Comparison of ENCODE assay signal across 27 mouse cellular contexts in genomic region chr14:57772157-57772815, GRCm38 (mm10). TPM values are rescaled to one million over a fixed set of nuclear protein-coding genes. Genes with fewer than 3 reads are reported as not detected.
A peak's percentile ranks its signal among the peaks of the same experiment; 100 is the strongest.
DNase-seq lines count a peak whose midpoint lies in the region; ATAC-seq and TF ChIP-seq lines count a peak whose summit lies in the region.
"Had no signal": no experiment of that assay in that cellular context is flagged by ENCODE, and none has a peak within 500 bp of the region (broad histone marks: within the 10 kb centered on the region; RNA-seq: fewer than 3 reads in every experiment).

No protein-coding gene starts in this region.

- no peaks in the 10 kb centered on the region for H3K27me3 ChIP-seq in spleen, adult 2 months (ENCODE audit: control insufficient read depth, insufficient read depth, low read length)
- no peaks in the 10 kb centered on the region for H3K27me3 ChIP-seq in heart, embryonic 11.5 days (ENCODE audit: control insufficient read depth, insufficient read depth, low read length)
- H3K27me3 ChIP-seq: midbrain, embryonic 12.5 days; neural tube, embryonic 15.5 days had no signal

- H3K4me1 ChIP-seq in spleen, adult 2 months (ENCODE audit: control insufficient read depth, insufficient read depth, insufficient read length): peaks cover 23% of the 10 kb centered on the region
- H3K4me1 ChIP-seq in heart, embryonic 11.5 days (ENCODE audit: control insufficient read depth, insufficient read depth, low read length): no peaks in the 10 kb centered on the region
- H3K4me1 ChIP-seq: embryonic facial prominence, embryonic 10.5 days; limb, embryonic 10.5 days; midbrain, embryonic 12.5 days; neural tube, embryonic 15.5 days had no signal

- H3K27ac ChIP-seq in spleen, adult 2 months (ENCODE audit: insufficient read depth, low read length): peak overlapping the region; percentile 69
- no peak overlapping the region for H3K27ac ChIP-seq in heart, embryonic 11.5 days (ENCODE audit: low read depth, low read length)
- H3K27ac ChIP-seq: embryonic facial prominence, embryonic 10.5 days; limb, embryonic 10.5 days; macrophage; midbrain, embryonic 12.5 days; neural tube, embryonic 15.5 days had no signal

- peak in 1 of 2 experiments; percentile 55 for DNase-seq in spleen, adult 2 months (ENCODE audit: low read depth in 1 of 2, low spot score in 2 of 2)
- no peak for DNase-seq in spleen, adult 12 weeks (ENCODE audit: low spot score)
- DNase-seq in c-Kit-positive CD71-negative TER-119-negative erythroid progenitor cells, embryonic 14.5 days (ENCODE audit: low read depth): peak; percentile 26
- no peak for DNase-seq in ovary, postnatal 14 days (ENCODE audit: low spot score)
- no peak for DNase-seq in kidney, adult 18-20 months
- DNase-seq in lung, postnatal 36 days: no peak
- DNase-seq: cerebellum, adult 8-10 months; gastrocnemius, postnatal 10 days; kidney, postnatal 36 days; layer of hippocampus, adult 9-11 months; lung, embryonic 14.5 days; right cerebral cortex, postnatal 25 days; thymus, postnatal 25 days had no signal

- TF ChIP-seq CTCF in spleen, adult 2 months (IDR thresholded peaks at IDR 0.05; ENCODE audit: extremely low read depth, insufficient read depth, insufficient read length, insufficient replicate concordance): no peak

- H3K36me3 ChIP-seq in spleen, adult 2 months (ENCODE audit: control insufficient read depth, insufficient read depth, low read length): no peaks in the 10 kb centered on the region
- H3K36me3 ChIP-seq in heart, embryonic 11.5 days (ENCODE audit: control insufficient read depth, insufficient read depth, low read length): no peaks in the 10 kb centered on the region
- H3K36me3 ChIP-seq: embryonic facial prominence, embryonic 10.5 days; limb, embryonic 10.5 days; midbrain, embryonic 12.5 days; neural tube, embryonic 15.5 days had no signal

- H3K9ac ChIP-seq in heart, embryonic 11.5 days (ENCODE audit: low read depth, low read length): no peak overlapping the region
- H3K9ac ChIP-seq: lung, embryonic 14.5 days; midbrain, embryonic 12.5 days; neural tube, embryonic 15.5 days had no signal

- 33% methylated on average over 6 of the region's 6 CpGs for WGBS in spleen, adult 2 months
- 71% methylated on average over 6 of the region's 6 CpGs for WGBS in heart, embryonic 11.5 days (ENCODE audit: insufficient replicate concordance)

- no peak for TF ChIP-seq POLR2A in spleen, adult 2 months (IDR thresholded peaks at IDR 0.05; ENCODE audit: low read depth, low read length)

- ATAC-seq in megakaryocyte progenitor cell, adult 5-6 weeks (replicated peaks; ENCODE audit: poor library complexity): peak; percentile 88
- ATAC-seq in heart, embryonic 11.5 days (replicated peaks; ENCODE audit: insufficient number of reproducible peaks, low FRiP score, low TSS enrichment): no peak

- H3K4me2 ChIP-seq in heart, embryonic 11.5 days: no peak overlapping the region
- H3K4me2 ChIP-seq: liver, embryonic 11.5 days; lung, embryonic 14.5 days; midbrain, embryonic 12.5 days; neural tube, embryonic 15.5 days had no signal

- no peaks in the 10 kb centered on the region for H3K9me3 ChIP-seq in heart, embryonic 11.5 days (replicated peaks; ENCODE audit: control insufficient read depth, low read length)
- H3K9me3 ChIP-seq: embryonic facial prominence, embryonic 10.5 days; limb, embryonic 10.5 days; midbrain, embryonic 12.5 days; neural tube, embryonic 15.5 days had no signal

- no peak overlapping the region for H3K4me3 ChIP-seq in spleen, adult 2 months (ENCODE audit: extremely low read depth, insufficient read depth, insufficient read length)
- no peak overlapping the region for H3K4me3 ChIP-seq in heart, embryonic 11.5 days (ENCODE audit: low read depth, low read length)
- H3K4me3 ChIP-seq: embryonic facial prominence, embryonic 10.5 days; limb, embryonic 10.5 days; midbrain, embryonic 12.5 days; neural tube, embryonic 15.5 days had no signal

RNA-seq across cellular contexts. Expression of gene Lats2, which starts 14.1 kb away (rescaled TPM):
- 35.2 and 47.3 TPM in 2 replicates for polyA plus RNA-seq in spleen, adult 2 months (2012; rRNA removed)
- 9.3 and 16.9 TPM in 2 replicates for total RNA-seq in megakaryocyte progenitor cell, adult 5-6 weeks (2015)
- total RNA-seq in megakaryocyte progenitor cell, adult 5-6 weeks (2017): 8.1 and 8.2 TPM in 2 replicates
- 18.9 and 20.7 TPM in 2 replicates for polyA plus RNA-seq in heart, embryonic 11.5 days (2014; fragmentation: Nextera tagmentation; extraction: Ambion mirVana)

RNA-seq across cellular contexts. Expression of gene Sap18, which starts 25.7 kb away (rescaled TPM):
- 3.5 and 6.2 TPM in 2 replicates for polyA plus RNA-seq in spleen, adult 2 months (2012; rRNA removed)
- 160 and 206 TPM in 2 replicates for total RNA-seq in megakaryocyte progenitor cell, adult 5-6 weeks (2015)
- 16.6 and 19.9 TPM in 2 replicates for total RNA-seq in megakaryocyte progenitor cell, adult 5-6 weeks (2017)
- polyA plus RNA-seq in heart, embryonic 11.5 days (2014; fragmentation: Nextera tagmentation; extraction: Ambion mirVana): 19.5 and 34.2 TPM in 2 replicates

RNA-seq across cellular contexts. Expression of gene Gm49361, which starts 26.4 kb away (rescaled TPM):
- 3.9 TPM in 1 of 2 replicates, not detected in the other for polyA plus RNA-seq in spleen, adult 2 months (2012; rRNA removed)
- total RNA-seq in megakaryocyte progenitor cell, adult 5-6 weeks (2015): not detected in 2 replicates
- not detected in 2 replicates for total RNA-seq in megakaryocyte progenitor cell, adult 5-6 weeks (2017)
- not detected in 2 replicates for polyA plus RNA-seq in heart, embryonic 11.5 days (2014; fragmentation: Nextera tagmentation; extraction: Ambion mirVana)
- total RNA-seq: ES-E14; gastrocnemius, postnatal 10 days had no signal
- polyA plus RNA-seq: embryonic facial prominence, embryonic 10.5 days; forebrain, embryonic 11.5 days; heart, embryonic 16.5 days; hindbrain, embryonic 11.5 days; intestine, embryonic 14.5 days; kidney, embryonic 14.5 days; limb, embryonic 10.5 days; liver, embryonic 11.5 days; lung, embryonic 14.5 days; macrophage; midbrain, embryonic 12.5 days; neural tube, embryonic 15.5 days had no signal

RNA-seq across cellular contexts. Expression of gene Ska3, which starts 53.7 kb away (rescaled TPM):
- polyA plus RNA-seq in spleen, adult 2 months (2012; rRNA removed): 0.84 and 0.85 TPM in 2 replicates
- total RNA-seq in megakaryocyte progenitor cell, adult 5-6 weeks (2015): 34.8 and 40.9 TPM in 2 replicates
- 27.3 and 42.0 TPM in 2 replicates for total RNA-seq in megakaryocyte progenitor cell, adult 5-6 weeks (2017)
- polyA plus RNA-seq in heart, embryonic 11.5 days (2014; fragmentation: Nextera tagmentation; extraction: Ambion mirVana): 32.6 and 34.3 TPM in 2 replicates

RNA-seq across cellular contexts. Expression of gene Mrpl57, which starts 53.7 kb away (rescaled TPM):
- polyA plus RNA-seq in spleen, adult 2 months (2012; rRNA removed): 33.4 and 41.8 TPM in 2 replicates
- 87.0 and 89.2 TPM in 2 replicates for total RNA-seq in megakaryocyte progenitor cell, adult 5-6 weeks (2015)
- total RNA-seq in megakaryocyte progenitor cell, adult 5-6 weeks (2017): 70.5 and 72.5 TPM in 2 replicates
- polyA plus RNA-seq in heart, embryonic 11.5 days (2014; fragmentation: Nextera tagmentation; extraction: Ambion mirVana): 138 and 143 TPM in 2 replicates
